ENCODE assay signal across 16 mouse cellular contexts in the genomic region with DNA sequence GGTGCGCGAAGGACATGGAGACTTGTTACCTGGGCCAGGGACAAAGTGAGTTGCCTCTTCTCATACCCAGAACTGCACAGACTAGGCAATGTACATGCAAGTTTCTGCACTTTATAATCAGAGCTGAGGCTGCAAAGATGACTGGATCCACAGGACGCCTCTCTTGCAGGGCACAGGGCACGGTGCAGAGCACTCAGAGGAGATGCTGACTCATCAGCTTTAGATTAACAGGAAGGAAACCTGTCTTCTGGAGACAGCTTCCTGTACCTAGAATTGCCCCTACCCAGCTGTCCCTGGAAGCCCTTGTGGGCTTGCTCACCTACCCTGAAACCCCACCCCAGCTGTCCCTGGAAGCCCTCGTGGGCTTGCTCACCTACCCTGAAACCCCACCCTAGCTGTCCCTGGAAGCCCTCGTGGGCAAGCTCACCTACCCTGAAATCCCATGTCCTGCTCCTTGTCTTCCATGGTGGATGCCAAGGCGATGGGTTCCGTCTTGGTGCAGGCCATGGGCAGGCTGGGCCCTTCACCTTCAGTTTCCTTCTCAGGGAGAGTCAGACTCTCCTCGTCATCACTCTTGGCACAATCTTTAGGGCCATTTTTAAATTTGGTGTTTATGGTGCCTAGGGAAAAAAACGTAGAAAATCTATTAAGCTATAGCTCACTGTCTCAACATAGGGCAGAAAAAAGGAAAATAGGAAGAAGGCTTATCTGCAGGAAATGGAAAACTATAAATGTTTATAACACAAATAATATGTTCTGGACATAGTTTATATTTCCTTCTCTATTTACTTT.
DNase-seq lines count a peak whose midpoint lies in the region; ATAC-seq and TF ChIP-seq lines count a peak whose summit lies in the region.
"Had no signal": no experiment of that assay in that cellular context is flagged by ENCODE, and none has a peak within 500 bp of the region (broad histone marks: within the 10 kb centered on the region; RNA-seq: fewer than 3 reads in every experiment).

No protein-coding gene starts in this region.

- H3K4me2 ChIP-seq in heart, postnatal 0 days (ENCODE audit: low read depth, low read length), result no peak overlapping the region
- no peak overlapping the region for H3K4me2 ChIP-seq in heart, embryonic 12.5 days
- H3K4me2 ChIP-seq in CH12.LX (ENCODE audit: insufficient read depth, low read depth, poor library complexity, severe bottlenecking), result no peak overlapping the region
- no peak overlapping the region for H3K4me2 ChIP-seq in intestine, embryonic 15.5 days (replicated peaks)
- H3K4me2 ChIP-seq in stomach, embryonic 15.5 days, result no peak overlapping the region
- no peak overlapping the region for H3K4me2 ChIP-seq in forebrain, embryonic 11.5 days (ENCODE audit: low read depth, low read length, severe bottlenecking)
- H3K4me2 ChIP-seq: embryonic facial prominence, embryonic 12.5 days; limb, embryonic 12.5 days had no signal

- no peaks in the 10 kb centered on the region for H3K27me3 ChIP-seq in heart, postnatal 0 days (ENCODE audit: control insufficient read depth, insufficient read depth, low read length)
- H3K27me3 ChIP-seq in heart, embryonic 12.5 days (replicated peaks), result no peaks in the 10 kb centered on the region
- no peaks in the 10 kb centered on the region for H3K27me3 ChIP-seq in CH12.LX (replicated peaks)
- no peaks in the 10 kb centered on the region for H3K27me3 ChIP-seq in intestine, embryonic 15.5 days (replicated peaks)
- H3K27me3 ChIP-seq in stomach, embryonic 15.5 days (replicated peaks), result no peaks in the 10 kb centered on the region
- no peaks in the 10 kb centered on the region for H3K27me3 ChIP-seq in forebrain, embryonic 11.5 days (ENCODE audit: control insufficient read depth, insufficient read depth, low read length)
- H3K27me3 ChIP-seq: embryonic facial prominence, embryonic 12.5 days; limb, embryonic 12.5 days had no signal

- no peak for DNase-seq in heart, postnatal 0 days (ENCODE audit: low spot score)
- no peak for DNase-seq in CH12.LX (ENCODE audit: extremely low read depth)
- no peak for DNase-seq in left cerebral cortex, postnatal 14 days (ENCODE audit: low spot score in 2 of 2)
- DNase-seq in right cerebral cortex, postnatal 25 days, result no peak
- DNase-seq in forebrain, embryonic 11.5 days (ENCODE audit: low spot score), result no peak
- DNase-seq: cerebellum, adult 9-10 months; gastrocnemius, postnatal 10 days; kidney, adult 8-10 months; spleen, adult 18-20 months had no signal

- H3K79me2 ChIP-seq in CH12.LX (replicated peaks; ENCODE audit: control insufficient read depth, extremely low read depth, insufficient read depth, poor library complexity, severe bottlenecking), result peaks cover 3% of the 10 kb centered on the region; the same call in 1 of the 2 replicates

- no peak for TF ChIP-seq EP300 in heart, postnatal 0 days (IDR thresholded peaks at IDR 0.05; ENCODE audit: low read depth)
- TF ChIP-seq EP300 in CH12.LX (IDR thresholded peaks at IDR 0.05; ENCODE audit: low read length), result no peak

- dilution Hi-C loops in CH12.LX (cut with MboI; ENCODE audit: extremely low pct_ligation_motif_present, extremely low pct_unique_long_range_greater_than_20kb, low sequenced_read_pairs), result no loop called here

- H3K4me1 ChIP-seq in heart, postnatal 0 days (ENCODE audit: control insufficient read depth, insufficient read depth), result peaks cover 32% of the 10 kb centered on the region
- H3K4me1 ChIP-seq in heart, embryonic 12.5 days (replicated peaks), result peaks cover 65% of the 10 kb centered on the region
- peaks cover 20 to 55% of the 10 kb centered on the region in 2 experiments for H3K4me1 ChIP-seq in CH12.LX (ENCODE audit: control insufficient read depth in 1 of 2, insufficient read depth in 2 of 2)
- H3K4me1 ChIP-seq in intestine, embryonic 15.5 days (replicated peaks), result peaks cover 6% of the 10 kb centered on the region
- H3K4me1 ChIP-seq in stomach, embryonic 15.5 days, result peaks cover 7% of the 10 kb centered on the region
- H3K4me1 ChIP-seq in forebrain, embryonic 11.5 days (replicated peaks; ENCODE audit: control insufficient read depth, insufficient read depth, low read length), result no peaks in the 10 kb centered on the region
- H3K4me1 ChIP-seq: embryonic facial prominence, embryonic 12.5 days; limb, embryonic 12.5 days; midbrain, embryonic 10.5 days had no signal

- in situ Hi-C loops in CH12.LX (cut with MboI; ENCODE audit: low pct_ligation_motif_present, low pct_unique_long_range_greater_than_20kb, low sequenced_read_pairs), result loop anchor here (10.0 kb wide), 1 partner anchor 120 kb away; no protein-coding TSS in a partner anchor

- H3K4me3 ChIP-seq in heart, postnatal 0 days (ENCODE audit: low read depth, low read length), result no peak overlapping the region
- no peak overlapping the region for H3K4me3 ChIP-seq in heart, embryonic 12.5 days
- H3K4me3 ChIP-seq in CH12.LX (replicated peaks in 1 of 3; ENCODE audit: low read depth in 2 of 3, low read length in 2 of 3, poor library complexity in 1 of 3), result no peak overlapping the region
- H3K4me3 ChIP-seq in intestine, embryonic 15.5 days (replicated peaks), result no peak overlapping the region
- no peak overlapping the region for H3K4me3 ChIP-seq in stomach, embryonic 15.5 days (replicated peaks)
- no peak overlapping the region for H3K4me3 ChIP-seq in forebrain, embryonic 11.5 days (ENCODE audit: low read depth, low read length)
- H3K4me3 ChIP-seq: embryonic facial prominence, embryonic 12.5 days; limb, embryonic 12.5 days; midbrain, embryonic 10.5 days had no signal

- H3K9ac ChIP-seq in heart, postnatal 0 days (replicated peaks; ENCODE audit: low read depth, low read length), result no peak overlapping the region
- H3K9ac ChIP-seq in heart, embryonic 12.5 days, result no peak overlapping the region
- H3K9ac ChIP-seq in CH12.LX (ENCODE audit: insufficient read depth, low read depth), result no peak overlapping the region
- no peak overlapping the region for H3K9ac ChIP-seq in intestine, embryonic 15.5 days
- H3K9ac ChIP-seq in stomach, embryonic 15.5 days, result no peak overlapping the region
- no peak overlapping the region for H3K9ac ChIP-seq in forebrain, embryonic 11.5 days (ENCODE audit: low read length)
- H3K9ac ChIP-seq: embryonic facial prominence, embryonic 12.5 days; limb, embryonic 12.5 days had no signal

- H3K36me3 ChIP-seq in heart, postnatal 0 days (replicated peaks; ENCODE audit: control insufficient read depth, insufficient read depth, low read length), result peaks cover 73% of the 10 kb centered on the region
- peaks cover 69% of the 10 kb centered on the region for H3K36me3 ChIP-seq in heart, embryonic 12.5 days
- peaks cover 79 to 84% of the 10 kb centered on the region in 2 experiments for H3K36me3 ChIP-seq in CH12.LX (replicated peaks in 1 of 2; ENCODE audit: control insufficient read depth in 1 of 2, insufficient read depth in 1 of 2, low read length in 1 of 2)
- peaks cover 14% of the 10 kb centered on the region for H3K36me3 ChIP-seq in intestine, embryonic 15.5 days
- peaks cover 30% of the 10 kb centered on the region for H3K36me3 ChIP-seq in stomach, embryonic 15.5 days
- no peaks in the 10 kb centered on the region for H3K36me3 ChIP-seq in forebrain, embryonic 11.5 days (ENCODE audit: control insufficient read depth, insufficient read depth, low read length)

- no peak for TF ChIP-seq CTCF in heart, postnatal 0 days (IDR thresholded peaks at IDR 0.05; ENCODE audit: low read depth)
- TF ChIP-seq CTCF in CH12.LX (conservative IDR thresholded peaks at IDR 0.05 in 1 of 2, IDR thresholded peaks at IDR 0.05 in 1 of 2; ENCODE audit: low read depth in 2 of 2, low read length in 2 of 2), result no peak

- no peak for TF ChIP-seq POLR2A in CH12.LX (IDR thresholded peaks at IDR 0.05; ENCODE audit: low read depth, low read length)

- no peak for TF ChIP-seq RAD21 in CH12.LX (IDR thresholded peaks at IDR 0.05; ENCODE audit: low read depth, low read length)

- WGBS in heart, postnatal 0 days, result 72% methylated on average over 10 of the region's 10 CpGs
- WGBS in heart, embryonic 12.5 days, result 73% methylated on average over 10 of the region's 10 CpGs
- 75% methylated on average over 10 of the region's 10 CpGs for WGBS in intestine, embryonic 15.5 days
- 72% methylated on average over 10 of the region's 10 CpGs for WGBS in stomach, embryonic 15.5 days
- WGBS in forebrain, embryonic 11.5 days, result 92% methylated on average over 10 of the region's 10 CpGs

- no peak for ATAC-seq in heart, postnatal 0 days (ENCODE audit: insufficient read depth, low read depth)
- ATAC-seq in heart, embryonic 12.5 days (ENCODE audit: insufficient number of reproducible peaks, low FRiP score), result no peak
- no peak for ATAC-seq in intestine, embryonic 15.5 days
- ATAC-seq in stomach, embryonic 15.5 days (ENCODE audit: insufficient read depth, low FRiP score, low read depth), result no peak
- ATAC-seq in forebrain, embryonic 11.5 days (replicated peaks; ENCODE audit: low FRiP score), result no peak
- ATAC-seq: forebrain, embryonic 14.5 days had no signal

- 0 out of 2 replicates have a peak overlapping the region, but pooled peaks have one; percentile 3 for H3K27ac ChIP-seq in heart, postnatal 0 days (ENCODE audit: low read depth)
- no peak overlapping the region for H3K27ac ChIP-seq in heart, embryonic 12.5 days (ENCODE audit: poor library complexity, severe bottlenecking)
- H3K27ac ChIP-seq in CH12.LX (ENCODE audit: insufficient read depth, low read depth), result 0 out of 2 replicates have a peak overlapping the region, but pooled peaks have one; percentile 7
- peak overlapping the region; percentile 46 for H3K27ac ChIP-seq in intestine, embryonic 15.5 days
- H3K27ac ChIP-seq in stomach, embryonic 15.5 days, result peak overlapping the region; percentile 77; the same call in 1 of the 2 replicates
- H3K27ac ChIP-seq in forebrain, embryonic 11.5 days (ENCODE audit: low read depth, low read length), result no peak overlapping the region
- H3K27ac ChIP-seq: embryonic facial prominence, embryonic 12.5 days; limb, embryonic 12.5 days; midbrain, embryonic 10.5 days had no signal

- intact Hi-C loops in left cerebral cortex, postnatal 14 days (cut with DNase I), result no loop called here

- no peaks in the 10 kb centered on the region for H3K9me3 ChIP-seq in heart, postnatal 0 days (replicated peaks; ENCODE audit: control insufficient read depth, low read length)
- no peaks in the 10 kb centered on the region for H3K9me3 ChIP-seq in heart, embryonic 12.5 days (replicated peaks)
- no peaks in the 10 kb centered on the region for H3K9me3 ChIP-seq in CH12.LX (replicated peaks; ENCODE audit: low read length)
- no peaks in the 10 kb centered on the region for H3K9me3 ChIP-seq in intestine, embryonic 15.5 days
- H3K9me3 ChIP-seq in stomach, embryonic 15.5 days, result no peaks in the 10 kb centered on the region
- H3K9me3 ChIP-seq in forebrain, embryonic 11.5 days (ENCODE audit: control insufficient read depth, low read length), result no peaks in the 10 kb centered on the region
- H3K9me3 ChIP-seq: embryonic facial prominence, embryonic 12.5 days; limb, embryonic 12.5 days; midbrain, embryonic 10.5 days had no signal

TF ChIP-seq in CH12.LX, 34 proteins besides CTCF, POLR2A, EP300 and RAD21:
- TF ChIP-seq MAFK (IDR thresholded peaks at IDR 0.05; ENCODE audit: insufficient replicate concordance, low read length) (peak; percentile 91), ZKSCAN1 (IDR thresholded peaks at IDR 0.05; ENCODE audit: borderline replicate concordance, low read depth, low read length) (no peak)

Comparison
In these comparisons a context has a peak if more than half of its experiments do, and no peak if none do; other contexts are left out.
1. H3K27ac ChIP-seq: peak in heart, postnatal 0 days (single experiment), CH12.LX (single experiment), intestine, embryonic 15.5 days (single experiment) and stomach, embryonic 15.5 days (single experiment); none in heart, embryonic 12.5 days (single experiment) and forebrain, embryonic 11.5 days (single experiment).